Mouse (Mus musculus) liver, postnatal 0 days (tissue): ENCODE data around the gene Eepd1.

Experiments
- CTCF ChIP-seq: sonication (generic); IDR thresholded peaks from 2 replicates; pipeline ENCODE4 v1.5.1; 2016; ENCODE audit warnings: antibody characterized with exemption, low read depth
- EP300 ChIP-seq: IDR thresholded peaks from 2 replicates; pipeline ENCODE4 v1.6.1; 2016; ENCODE audit warnings: antibody characterized with exemption, low read depth, mild to moderate bottlenecking

DNA sequence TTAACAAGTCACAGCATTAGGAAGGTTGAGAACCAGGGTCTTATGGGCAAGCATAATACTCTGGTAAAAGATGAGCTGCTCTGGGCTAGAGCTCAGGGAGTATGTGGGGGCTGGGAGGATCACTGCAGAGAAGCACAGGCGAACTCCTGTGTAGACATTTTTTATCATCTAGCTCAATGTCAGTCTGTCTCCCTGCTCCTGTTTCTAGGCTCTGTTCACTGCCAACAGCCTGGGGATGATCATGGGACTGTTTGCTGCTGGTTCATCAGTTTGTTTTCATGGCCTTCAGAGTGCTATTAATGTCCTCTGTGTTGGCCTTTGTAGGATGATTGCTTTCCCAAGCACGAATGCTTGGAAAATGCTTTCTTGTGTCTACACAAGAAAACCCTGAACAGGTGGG lies 18.7 kb downstream of the Eepd1 start:
- TF ChIP-seq EP300 (no peak), CTCF (no peak)
